Mouse (Mus musculus) ovary, postnatal 36 days (tissue): ENCODE data around the gene Olfr721-ps1.

Experiments
- DNase-seq: peaks from one replicate; pipeline ENCODE4 v3.0.0; 2022; ENCODE audit warnings: low spot score, mixed read lengths

Olfr721-ps1 gene

DNA sequence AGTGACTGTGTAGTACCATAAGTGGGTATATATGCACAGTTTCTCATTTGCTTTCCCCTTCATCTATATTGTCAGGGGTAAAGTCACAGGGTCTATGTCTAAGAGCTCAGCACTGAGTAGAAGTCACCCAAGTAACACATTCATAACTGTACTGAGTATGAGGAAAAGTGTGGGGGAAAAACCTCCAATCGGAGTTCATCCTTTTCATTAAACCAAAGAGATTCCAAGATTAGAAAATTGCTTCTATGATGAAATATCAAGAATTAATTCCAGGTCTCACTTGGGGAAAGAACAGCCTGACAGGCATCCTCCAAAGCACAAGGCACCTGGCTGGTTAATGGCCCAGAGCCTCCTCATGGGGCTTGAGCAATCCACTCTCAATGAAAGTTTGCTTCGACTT is at the start of gene Olfr721-ps1:
Olfr721-ps1 (plus strand) TSS at position 301 of the 400 bp plus-strand sequence.
- DNase-seq = no peak

GRCm38 (mm10) chr14:14351721-14352590 is 49.1 kb upstream of the Olfr721-ps1 start:
- DNase-seq = no peak

DNA sequence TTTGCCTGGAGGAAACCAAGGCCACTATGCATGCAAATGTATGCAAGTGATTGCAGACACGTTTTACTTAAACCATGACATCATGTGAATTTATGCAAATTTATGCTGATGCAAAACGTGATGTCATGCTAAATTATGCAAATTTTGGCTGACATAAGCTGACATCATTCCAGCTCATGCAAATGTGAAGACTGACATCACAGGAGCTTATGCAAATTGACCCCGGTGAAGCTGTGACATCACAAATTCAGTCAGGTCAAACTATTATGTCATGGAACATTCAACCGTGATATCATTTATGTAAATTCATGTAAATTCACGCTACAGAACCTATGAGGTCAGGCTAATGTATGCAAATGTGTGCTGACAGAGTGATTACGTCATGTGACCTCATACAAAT is 48.5 kb upstream of the Olfr721-ps1 start:
- DNase-seq = no peak

GRCm38 (mm10) chr14:14353081-14353732 is 47.9 kb upstream of the Olfr721-ps1 start:
- no peak for DNase-seq

- no peak for DNase-seq
Measured at GRCm38 (mm10) chr14:14353740-14354510, 47.2 kb upstream of the Olfr721-ps1 start.

DNA sequence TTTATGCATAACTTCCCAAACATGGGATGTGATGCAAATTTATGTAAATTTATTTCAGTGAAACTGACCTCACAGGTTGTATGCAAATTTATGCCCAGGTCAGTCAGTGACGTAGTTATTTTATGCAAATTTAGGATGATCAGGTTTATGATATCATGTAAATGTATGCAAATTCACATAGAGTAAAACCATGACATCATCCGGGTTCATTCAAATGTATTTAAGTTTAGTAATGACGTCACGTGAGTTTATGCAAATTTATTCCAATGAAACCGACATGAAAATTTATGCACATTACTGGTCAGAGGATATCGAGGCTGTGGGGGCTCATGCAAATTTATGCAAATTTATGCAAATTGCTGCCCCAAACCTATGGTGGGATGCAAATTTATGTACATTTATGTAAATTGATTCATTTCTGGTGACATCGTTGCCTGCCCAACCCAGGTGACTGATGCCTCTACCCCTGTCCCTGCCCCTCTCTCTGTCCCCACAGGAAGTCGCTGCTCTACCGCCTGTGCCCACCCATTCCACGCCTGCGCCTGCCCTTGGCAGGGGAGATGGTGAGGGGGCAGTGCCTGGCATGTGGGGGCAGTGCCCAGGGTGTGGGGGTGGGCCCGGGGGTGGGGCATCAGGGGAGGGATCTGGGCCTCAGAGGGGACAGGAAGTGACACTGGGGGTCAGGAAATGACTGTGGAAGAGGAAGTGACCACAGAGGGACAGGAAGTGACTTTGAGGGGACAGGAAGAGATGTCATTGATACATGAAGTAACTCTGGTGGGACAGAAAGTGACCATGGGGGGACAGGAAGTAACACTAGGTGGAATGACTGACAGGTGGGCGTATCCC is 46.4 kb upstream of the Olfr721-ps1 start:
- DNase-seq = no peak

DNA sequence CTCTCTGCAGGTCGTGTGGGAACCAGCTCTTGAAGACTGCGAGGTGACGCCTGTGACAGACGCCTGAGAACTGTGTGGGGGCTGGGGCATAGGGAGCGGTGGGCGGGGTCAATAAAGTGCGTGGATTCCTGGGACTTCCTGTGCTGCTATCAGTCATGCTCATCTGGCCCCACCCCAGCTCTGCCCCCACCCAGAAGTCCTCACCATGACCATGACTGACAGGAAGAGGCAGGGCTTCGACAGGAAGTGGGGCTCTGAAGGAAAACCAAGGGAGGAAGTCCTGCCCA is 45.8 kb upstream of the Olfr721-ps1 start:
- no peak for DNase-seq

DNA sequence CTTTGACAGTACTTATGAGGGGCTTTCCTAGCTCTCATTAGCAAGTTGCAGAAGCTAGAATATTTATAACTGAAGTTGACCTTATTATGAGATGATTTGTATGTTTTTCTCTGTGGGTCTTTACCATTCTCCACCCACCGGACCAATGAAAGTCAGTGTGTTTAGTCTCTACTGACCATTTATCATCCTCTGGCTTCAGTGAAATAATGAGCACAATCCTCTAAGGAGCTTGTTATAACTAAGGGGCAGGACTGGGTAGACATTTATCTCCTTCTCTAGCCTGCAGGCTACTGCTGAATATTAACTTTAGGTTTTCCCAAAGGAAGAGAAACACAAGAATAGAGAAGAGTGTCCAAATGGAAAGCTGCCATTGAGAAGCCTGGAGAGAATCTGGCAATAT is 5.6 kb upstream of the Olfr721-ps1 start:
- DNase-seq = no peak

DNA sequence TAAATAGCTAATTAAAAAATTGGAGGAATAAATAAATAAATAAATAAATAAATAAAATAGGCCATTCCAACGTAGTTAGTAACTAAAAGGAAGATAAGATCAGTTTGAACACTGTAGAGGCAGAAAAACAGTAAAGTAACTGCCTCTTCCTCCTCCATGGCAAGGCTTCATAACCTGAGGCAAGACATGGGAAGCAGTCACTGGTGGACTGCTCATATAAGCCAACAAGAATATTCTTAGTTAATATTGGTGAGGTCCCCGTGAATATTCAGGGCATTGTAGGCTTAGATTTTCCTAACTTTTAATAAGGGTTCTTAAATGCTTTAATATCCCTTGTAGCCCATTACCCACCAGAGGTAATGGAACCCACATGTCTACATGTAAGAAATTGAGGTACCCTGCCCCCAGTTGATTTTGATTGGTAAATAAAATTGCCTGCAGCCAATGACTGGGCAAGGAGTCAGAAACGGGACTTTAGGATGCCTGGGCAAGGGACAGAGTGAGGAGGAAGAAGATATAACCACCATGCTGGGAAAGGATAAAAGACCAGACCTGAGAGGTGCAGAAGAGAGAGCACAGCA is 35.1 kb downstream of the Olfr721-ps1 start:
- no peak for DNase-seq
